Mouse (Mus musculus) CH12.LX (cell line): ENCODE measurements around the gene Fchsd2.

ENCODE experiments used
- CTCF ChIP-seq, 2 experiments: IDR thresholded peaks in 1 of 2; conservative IDR thresholded peaks in 1 of 2; 2 replicates each; pipeline ENCODE4 v1.5.1; 2011 to 2012; ENCODE audit warnings: low read depth in 2 of 2, low read length in 2 of 2, improper control_type of control experiment in 1 of 2, inconsistent platforms in 1 of 2, mild to moderate bottlenecking in 1 of 2, moderate library complexity in 1 of 2
- POLR2A ChIP-seq: IDR thresholded peaks from 2 replicates; pipeline ENCODE4 v1.6.1; 2011; ENCODE audit warnings: low read depth, mild to moderate bottlenecking, improper control_type of control experiment, low read length

- TF ChIP-seq POLR2A (no peak), CTCF (conservative IDR thresholded peaks at IDR 0.05 in 1 of 2, IDR thresholded peaks at IDR 0.05 in 1 of 2; ENCODE audit: low read depth in 2 of 2, low read length in 2 of 2) (no peak)
Measured at GRCm38 (mm10) chr7:101330841-101331173, 238.1 kb downstream of the Fchsd2 start.
